In genomic region chr3:137860394-137861170, GRCm38 (mm10) we compare ENCODE assay signal across 2 mouse cellular contexts.
TF ChIP-seq lines count a peak whose summit lies in the region.

No protein-coding gene starts in this region.

TF ChIP-seq in C2C12, 6 proteins besides CTCF, POLR2A, EP300 and RAD21:
- TF ChIP-seq FOSL1 (IDR thresholded peaks at IDR 0.05; ENCODE audit: insufficient read depth, low read length, poor library complexity, severe bottlenecking) (no peak), USF1 (IDR thresholded peaks at IDR 0.05; ENCODE audit: low read depth) (peak; percentile 46), MYOG (IDR thresholded peaks at IDR 0.05; ENCODE audit: control insufficient read depth, extremely low read depth, insufficient read length) (no peak)

TF ChIP-seq in MEL, 35 proteins besides CTCF, POLR2A, EP300 and RAD21 (continued from another document):
- TF ChIP-seq ELF1 (IDR thresholded peaks at IDR 0.05; ENCODE audit: low read depth, low read length) (peak; percentile 54; the same call in 1 of the 2 replicates), ZMIZ1 (IDR thresholded peaks at IDR 0.05; ENCODE audit: low read depth, low read length) (no peak), MXI1 (IDR thresholded peaks at IDR 0.05; ENCODE audit: low read depth, low read length) (peak; percentile 55), HCFC1 (IDR thresholded peaks at IDR 0.05; ENCODE audit: low read depth, low read length) (peak; percentile 37; the same call in 1 of the 2 replicates), TAL1 (IDR thresholded peaks at IDR 0.05; ENCODE audit: low read length) (no peak), USF1 (IDR thresholded peaks at IDR 0.05; ENCODE audit: low read depth, low read length) (peak; percentile 82), USF2 (IDR thresholded peaks at IDR 0.05; ENCODE audit: borderline replicate concordance in 1 of 2, insufficient read depth in 1 of 2, low read depth in 1 of 2, low read length in 2 of 2) (0 out of 4 replicates have a peak, but pooled peaks of 1 of the 2 experiments have one; percentile 24), NELFE (IDR thresholded peaks at IDR 0.05; ENCODE audit: low read depth, low read length) (no peak), GATA1 (IDR thresholded peaks at IDR 0.05; ENCODE audit: low read depth, low read length) (peak; percentile 63), MYC (IDR thresholded peaks at IDR 0.05; ENCODE audit: low read depth, low read length) (peak; percentile 93), TBP (IDR thresholded peaks at IDR 0.05; ENCODE audit: low read depth, low read length) (peak; percentile 51), MAX (IDR thresholded peaks at IDR 0.05; ENCODE audit: low read length) (peak; percentile 95)
TF ChIP-seq in MEL: peak in this region for 10.
